In the genomic region with DNA sequence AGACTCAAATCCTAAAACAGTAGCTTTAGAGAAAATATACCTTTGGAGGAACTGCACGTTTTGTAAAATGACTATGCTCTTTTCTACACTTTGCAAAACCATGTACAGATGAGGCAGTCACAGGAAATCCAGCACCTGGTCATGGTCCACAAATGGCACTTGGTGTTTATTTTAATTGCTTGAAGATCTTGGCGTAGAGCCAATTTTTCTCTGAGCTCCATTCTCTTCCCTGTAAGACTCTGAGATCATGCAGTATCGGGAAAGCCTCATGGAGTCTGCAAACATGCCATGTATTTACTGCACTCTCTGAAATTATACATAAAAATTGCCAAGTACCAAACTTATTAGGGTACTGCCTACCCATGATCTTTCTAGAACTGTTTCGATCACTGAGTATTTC, we compare ENCODE assay signal across 9 mouse cellular contexts.
DNase-seq lines count a peak whose midpoint lies in the region; ATAC-seq lines count a peak whose summit lies in the region.
"Had no signal": no experiment of that assay in that cellular context is flagged by ENCODE, and none has a peak within 500 bp of the region (broad histone marks: within the 10 kb centered on the region; RNA-seq: fewer than 3 reads in every experiment).

No protein-coding gene starts in this region.

- H3K4me2 ChIP-seq in heart, embryonic 16.5 days (ENCODE audit: low read depth, low read length): no peak overlapping the region
- no peak overlapping the region for H3K4me2 ChIP-seq in forebrain, embryonic 16.5 days (ENCODE audit: low read length)
- no peak overlapping the region for H3K4me2 ChIP-seq in limb, embryonic 13.5 days (replicated peaks)

- 0 out of 2 replicates have a peak, but pooled peaks have one; percentile 14 for ATAC-seq in heart, embryonic 16.5 days (replicated peaks; ENCODE audit: extremely low read depth, insufficient read depth, low FRiP score)
- ATAC-seq in forebrain, embryonic 16.5 days: peak; percentile 79
- peak; percentile 66 for ATAC-seq in limb, embryonic 13.5 days (ENCODE audit: low FRiP score, low read depth)

- no peaks in the 10 kb centered on the region for H3K27me3 ChIP-seq in heart, embryonic 16.5 days (ENCODE audit: control insufficient read depth, insufficient read depth, low read length)
- H3K27me3 ChIP-seq in forebrain, embryonic 16.5 days (replicated peaks; ENCODE audit: control insufficient read depth, insufficient read depth, low read length): no peaks in the 10 kb centered on the region
- H3K27me3 ChIP-seq in limb, embryonic 13.5 days: no peaks in the 10 kb centered on the region

- no peak for DNase-seq in heart, postnatal 4 days
- DNase-seq in brain, adult 2 months (ENCODE audit: low read depth, low spot score): peak; percentile 49
- DNase-seq in right cerebral cortex, postnatal 4 days: no peak
- no peak for DNase-seq in urinary bladder, postnatal 36 days (ENCODE audit: low spot score in 2 of 2)
- DNase-seq in adrenal gland, postnatal 36 days: no peak

- H3K4me3 ChIP-seq in heart, embryonic 16.5 days (ENCODE audit: low read length): no peak overlapping the region
- H3K4me3 ChIP-seq in forebrain, embryonic 16.5 days (replicated peaks; ENCODE audit: low read length): no peak overlapping the region
- no peak overlapping the region for H3K4me3 ChIP-seq in limb, embryonic 13.5 days

- WGBS in heart, embryonic 16.5 days: 47% methylated on average over 4 of the region's 4 CpGs
- WGBS in forebrain, embryonic 16.5 days: 45% methylated on average over 4 of the region's 4 CpGs
- WGBS in limb, embryonic 13.5 days: 47% methylated on average over 4 of the region's 4 CpGs

- H3K4me1 ChIP-seq in heart, embryonic 16.5 days (ENCODE audit: control insufficient read depth, insufficient read depth, low read length): peaks cover 6% of the 10 kb centered on the region; the same call in 1 of the 2 replicates
- 0 out of 2 replicates have a peak, but pooled peaks cover 4% of the 10 kb centered on the region for H3K4me1 ChIP-seq in forebrain, embryonic 16.5 days (replicated peaks; ENCODE audit: control insufficient read depth, insufficient read depth, low read length)
- peaks cover 13% of the 10 kb centered on the region for H3K4me1 ChIP-seq in limb, embryonic 13.5 days

- no peaks in the 10 kb centered on the region for H3K36me3 ChIP-seq in heart, embryonic 16.5 days (ENCODE audit: control insufficient read depth, insufficient read depth)
- H3K36me3 ChIP-seq in forebrain, embryonic 16.5 days (ENCODE audit: control insufficient read depth, insufficient read depth): no peaks in the 10 kb centered on the region
- H3K36me3 ChIP-seq in limb, embryonic 13.5 days: no peaks in the 10 kb centered on the region
- H3K36me3 ChIP-seq: G1E had no signal

- no peak overlapping the region for H3K27ac ChIP-seq in heart, embryonic 16.5 days (ENCODE audit: low read length)
- no peak overlapping the region for H3K27ac ChIP-seq in forebrain, embryonic 16.5 days (ENCODE audit: low read length)
- H3K27ac ChIP-seq in limb, embryonic 13.5 days: no peak overlapping the region

- H3K9ac ChIP-seq in heart, embryonic 16.5 days (ENCODE audit: low read length): no peak overlapping the region
- H3K9ac ChIP-seq in forebrain, embryonic 16.5 days (replicated peaks; ENCODE audit: low read depth, low read length): no peak overlapping the region
- H3K9ac ChIP-seq in limb, embryonic 13.5 days: no peak overlapping the region

- H3K9me3 ChIP-seq in heart, embryonic 16.5 days (replicated peaks; ENCODE audit: control insufficient read depth, low read length): no peaks in the 10 kb centered on the region
- no peaks in the 10 kb centered on the region for H3K9me3 ChIP-seq in forebrain, embryonic 16.5 days (ENCODE audit: control insufficient read depth, low read length)
- H3K9me3 ChIP-seq in limb, embryonic 13.5 days: no peaks in the 10 kb centered on the region
- H3K9me3 ChIP-seq: G1E had no signal

Comparison
In these comparisons a context has a peak if more than half of its experiments do, and no peak if none do; other contexts are left out.
1. ATAC-seq: peak in every context shown above with its lines; median percentile 79 in forebrain, embryonic 16.5 days; 66 in limb, embryonic 13.5 days; 14 in heart, embryonic 16.5 days.